Mouse (Mus musculus) lung, postnatal 0 days (tissue): ENCODE data around the gene Tnfsf15. TPM values are rescaled to one million over a fixed set of nuclear protein-coding genes. Genes with fewer than 3 reads are reported as not detected.

Experiments
- ATAC-seq: fragments of 200-750 bp; cut with Nextera tagmentation; 2 replicates; pipeline ENCODE4 v1.8.0; 2017; ENCODE audit warnings: moderate library complexity
- DNase-seq: peaks from one replicate; pipeline ENCODE4 v3.0.0-alpha.2; 2016; ENCODE audit warnings: low spot score
- H3K27ac ChIP-seq: fragments of 300-500 bp; sonication (generic); 2 replicates; pipeline ENCODE4 v1.5.1; 2014; ENCODE audit warnings: antibody characterized with exemption, mild to moderate bottlenecking, low read length, mixed read lengths
- H3K27me3 ChIP-seq: fragments of 300-500 bp; sonication (generic); replicated peaks from 2 replicates; pipeline ENCODE4 v1.6.1; 2014; ENCODE audit warnings: low read length, mixed read lengths; ENCODE audit not compliant: insufficient read depth
- H3K36me3 ChIP-seq: fragments of 300-500 bp; sonication (generic); 2 replicates; pipeline ENCODE4 v1.6.1; 2014; ENCODE audit warnings: low read length, mixed read lengths; ENCODE audit not compliant: insufficient read depth
- H3K4me1 ChIP-seq: fragments of 300-500 bp; sonication (generic); 2 replicates; pipeline ENCODE4 v1.6.1; 2014; ENCODE audit warnings: antibody characterized with exemption, low read depth, low read length, mixed read lengths; ENCODE audit not compliant: insufficient read depth
- H3K4me2 ChIP-seq: fragments of 300-500 bp; sonication (generic); replicated peaks from 2 replicates; pipeline ENCODE4 v1.6.1; 2014; ENCODE audit warnings: low read depth, mild to moderate bottlenecking, low read length, moderate library complexity, mixed read lengths
- H3K4me3 ChIP-seq: fragments of 300-500 bp; sonication (generic); 2 replicates; pipeline ENCODE4 v1.5.1; 2014; ENCODE audit warnings: low read depth, low read length
- H3K9ac ChIP-seq: fragments of 300-500 bp; sonication (generic); replicated peaks from 2 replicates; pipeline ENCODE4 v1.6.1; 2014; ENCODE audit warnings: low read depth, mild to moderate bottlenecking
- H3K9me3 ChIP-seq: fragments of 300-500 bp; sonication (generic); 2 replicates; pipeline ENCODE4 v1.6.1; 2016; ENCODE audit warnings: low read length, mixed read lengths
- CTCF ChIP-seq: IDR thresholded peaks from 2 replicates; pipeline ENCODE4 v1.5.1; 2016; ENCODE audit warnings: antibody characterized with exemption, mild to moderate bottlenecking
- EP300 ChIP-seq: IDR thresholded peaks from 2 replicates; pipeline ENCODE4 v1.6.1; 2016; ENCODE audit warnings: antibody characterized with exemption, mild to moderate bottlenecking, control low read depth
- WGBS: fragments of 180-500 bp; shearing (Covaris S2); extraction: QIAGEN DNeasy Blood & Tissue Kit; methylation state at CpG from one replicate; pipeline ENCODE4 v1.1.7; 2014; 5-methylcytosine and 5-hydroxymethylcytosine counted together
- polyA plus RNA-seq: library from polyadenylated mRNA; unstranded; fragments of >200 nt; fragmentation: Nextera tagmentation; extraction: Ambion mirVana; gene quantifications from 2 replicates; pipeline ENCODE4 v1.2.1, GENCODE M21; 2015

Tnfsf15 gene
- polyA plus RNA-seq, 1 experiment from 2014 or later: 1.0 TPM

- no peak overlapping the region for H3K4me2 ChIP-seq
- TF ChIP-seq CTCF: no peak
- TF ChIP-seq EP300: no peak
- WGBS: 53% methylated on average over 7 of the region's 7 CpGs
- peaks cover 7% of the 10 kb centered on the region; the same call in 1 of the 2 replicates for H3K4me1 ChIP-seq
- no peak for ATAC-seq
- no peaks in the 10 kb centered on the region for H3K27me3 ChIP-seq
- no peak for DNase-seq
- no peak overlapping the region for H3K9ac ChIP-seq
- H3K27ac ChIP-seq: no peak overlapping the region
- H3K36me3 ChIP-seq: no peaks in the 10 kb centered on the region
- H3K4me3 ChIP-seq: no peak overlapping the region
- no peaks in the 10 kb centered on the region for H3K9me3 ChIP-seq
Measured at GRCm38 (mm10) chr4:63739524-63739923, 5.4 kb downstream of the Tnfsf15 start.

GRCm38 (mm10) chr4:63738364-63738997, 6.4 kb downstream of the Tnfsf15 start:
- peak; percentile 15 for DNase-seq
- Histone ChIP-seq H3K27me3 (no peaks in the 10 kb centered on the region), H3K36me3 (no peaks in the 10 kb centered on the region), H3K27ac (no peak overlapping the region), H3K4me3 (no peak overlapping the region), H3K4me1 (peaks cover 6% of the 10 kb centered on the region; the same call in 1 of the 2 replicates), H3K9ac (no peak overlapping the region), H3K9me3 (no peaks in the 10 kb centered on the region), H3K4me2 (no peak overlapping the region)
- TF ChIP-seq CTCF (no peak), EP300 (no peak)
- no peak for ATAC-seq
- WGBS: 34% methylated on average over 9 of the region's 9 CpGs

- WGBS: 60% methylated on average over 2 of the region's 2 CpGs
- H3K4me1 ChIP-seq: no peaks in the 10 kb centered on the region
- TF ChIP-seq CTCF: no peak
- no peak for TF ChIP-seq EP300
- no peak overlapping the region for H3K4me3 ChIP-seq
- no peak overlapping the region for H3K4me2 ChIP-seq
- no peak for ATAC-seq
- H3K27ac ChIP-seq: no peak overlapping the region
- no peak overlapping the region for H3K9ac ChIP-seq
- no peaks in the 10 kb centered on the region for H3K27me3 ChIP-seq
- H3K9me3 ChIP-seq: no peaks in the 10 kb centered on the region
- H3K36me3 ChIP-seq: no peaks in the 10 kb centered on the region
- no peak for DNase-seq
Measured at GRCm38 (mm10) chr4:63731299-63731698, 13.6 kb downstream of the Tnfsf15 start.

- TF ChIP-seq EP300 (no peak), CTCF (no peak)
- Histone ChIP-seq H3K36me3 (no peaks in the 10 kb centered on the region), H3K4me1 (no peaks in the 10 kb centered on the region), H3K27ac (no peak overlapping the region), H3K27me3 (no peaks in the 10 kb centered on the region), H3K9ac (no peak overlapping the region), H3K9me3 (no peaks in the 10 kb centered on the region), H3K4me2 (no peak overlapping the region), H3K4me3 (no peak overlapping the region)
- WGBS: 50% methylated on average over 4 of the region's 4 CpGs
- no peak for DNase-seq
- no peak for ATAC-seq
Measured at GRCm38 (mm10) chr4:63726727-63727126, 18.2 kb downstream of the Tnfsf15 start.

DNA sequence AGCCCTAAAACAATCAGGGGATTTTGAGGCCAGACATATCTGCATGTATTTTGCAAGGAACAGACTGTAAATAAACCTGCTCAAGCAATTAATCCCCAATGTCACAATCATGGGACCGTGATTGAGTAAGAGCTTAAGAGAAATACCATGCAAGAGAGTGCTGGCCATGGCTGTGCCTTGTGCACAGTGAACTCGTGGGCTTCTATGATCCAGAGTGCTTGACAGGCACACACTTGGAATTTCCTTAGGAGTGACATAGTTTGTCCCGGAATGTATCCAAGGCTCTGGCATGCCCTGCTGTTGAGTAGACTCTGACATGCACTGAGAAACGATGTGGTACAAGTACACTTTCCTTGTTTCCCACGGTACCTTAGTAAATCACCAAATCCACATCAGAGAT, 18.9 kb downstream of the Tnfsf15 start:
- peak; percentile 83 for DNase-seq
- H3K36me3 ChIP-seq: no peaks in the 10 kb centered on the region
- ATAC-seq: peak; percentile 96
- H3K27me3 ChIP-seq: no peaks in the 10 kb centered on the region
- no peak overlapping the region for H3K4me3 ChIP-seq
- H3K9ac ChIP-seq: no peak overlapping the region
- H3K4me1 ChIP-seq: no peaks in the 10 kb centered on the region
- H3K4me2 ChIP-seq: no peak overlapping the region
- H3K9me3 ChIP-seq: no peaks in the 10 kb centered on the region
- 17% methylated on average over 5 of the region's 5 CpGs for WGBS
- H3K27ac ChIP-seq: no peak overlapping the region
- peak; percentile 80 for TF ChIP-seq EP300
- no peak for TF ChIP-seq CTCF

DNA sequence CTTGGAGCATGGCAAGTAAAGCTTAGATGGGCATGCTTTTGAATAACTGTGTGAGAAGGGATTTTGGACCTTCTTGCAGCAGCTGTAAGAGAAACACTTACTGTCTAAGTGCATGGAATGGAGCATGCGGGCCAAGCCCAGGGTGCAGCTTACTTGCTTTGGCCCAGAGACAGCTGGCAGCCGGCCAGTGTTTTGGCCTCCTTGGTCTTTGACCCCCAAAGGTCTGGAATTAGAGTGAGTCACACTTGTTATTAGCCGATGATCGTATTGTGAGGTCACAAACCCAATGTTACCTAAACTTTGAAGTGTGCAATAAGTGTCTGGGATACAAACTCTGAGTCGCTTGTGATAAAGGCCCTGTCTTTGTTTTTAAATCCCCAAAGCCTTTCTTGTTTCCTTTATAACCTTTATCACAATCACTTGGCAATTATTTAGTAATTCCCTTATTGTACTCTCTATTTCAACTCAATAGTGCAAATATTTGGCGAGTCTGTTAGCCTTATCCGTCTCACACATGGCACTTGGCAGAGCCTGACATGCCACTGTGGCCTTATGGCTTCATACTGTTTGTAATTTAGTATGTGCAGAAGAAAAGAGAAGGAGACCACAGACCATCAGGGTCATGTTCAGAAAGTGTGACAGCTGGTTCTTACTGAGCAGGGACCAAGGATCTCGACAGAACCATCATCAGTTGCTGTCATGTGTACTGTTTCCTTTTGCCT, 26.8 kb downstream of the Tnfsf15 start:
- Histone ChIP-seq H3K27me3 (no peaks in the 10 kb centered on the region), H3K4me2 (no peak overlapping the region), H3K4me3 (no peak overlapping the region), H3K9me3 (no peaks in the 10 kb centered on the region), H3K27ac (peak overlapping the region; percentile 57), H3K9ac (no peak overlapping the region), H3K36me3 (no peaks in the 10 kb centered on the region), H3K4me1 (no peaks in the 10 kb centered on the region; the same call in 1 of the 2 replicates)
- 16% methylated on average over 8 of the region's 8 CpGs for WGBS
- TF ChIP-seq CTCF: no peak
- peak; percentile 44 for TF ChIP-seq EP300
- DNase-seq: peak; percentile 79
- ATAC-seq: peak; percentile 93
